Mouse (Mus musculus): Measurements from ENCODE around the gene 1700109H08Rik.

GRCm38 (mm10) chr5:3541871-3542270 lies 29.5 kb upstream of the 1700109H08Rik start:
- TF ChIP-seq POLR2A (IDR thresholded peaks at IDR 0.05; ENCODE audit: borderline replicate concordance, extremely low read depth, low read depth, low read length) (no peak), CTCF (IDR thresholded peaks at IDR 0.05; ENCODE audit: insufficient read depth, low read length) (no peak)

All from lung, adult 2 months (tissue).